Mouse (Mus musculus) E14TG2a.4 (cell line): ENCODE measurements at regions not wholly inside any gene's neighbourhood (a gene's known extent, or its start where the extent isn't known, plus 50 kb on each side); places are given as distances from the start of the nearest gene placed in this dataset.

Source experiments
- CTCF ChIP-seq: conservative IDR thresholded peaks from 2 replicates; pipeline ENCODE4 v1.5.1; 2014; ENCODE audit warnings: low read length
- NANOG ChIP-seq: IDR thresholded peaks from 2 replicates; pipeline ENCODE4 v1.6.1; 2014; ENCODE audit warnings: borderline replicate concordance, low read length, mixed read lengths
- POU5F1 ChIP-seq: IDR thresholded peaks from 2 replicates; pipeline ENCODE4 v1.6.1; 2014; ENCODE audit warnings: low read length, borderline replicate concordance

DNA sequence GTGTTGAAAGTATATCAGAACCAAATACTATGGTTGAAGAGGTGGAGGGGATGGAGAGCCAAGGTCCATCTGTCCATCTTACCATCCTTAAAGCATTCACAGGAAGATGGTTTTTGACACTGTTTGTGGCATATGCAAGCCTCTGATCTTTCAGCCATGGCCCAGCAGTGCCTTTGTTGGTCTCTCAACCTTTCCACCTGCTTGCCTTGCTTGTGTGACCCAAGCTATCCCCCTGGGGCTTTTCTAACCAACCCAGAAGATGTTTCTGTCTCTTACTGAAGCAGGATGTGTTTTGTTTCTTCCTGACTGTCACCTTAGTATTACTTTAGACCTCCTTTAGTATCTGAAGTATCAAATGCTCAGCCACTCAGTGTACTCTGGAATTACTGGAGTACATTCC is 107.8 kb upstream of the Prdm1 start:
- TF ChIP-seq CTCF: no peak
- no peak for TF ChIP-seq POU5F1
- TF ChIP-seq NANOG: no peak
